Mouse (Mus musculus) gonadal fat pad, adult 2 months (tissue): ENCODE data around the gene Ddx24. TPM values are rescaled to one million over a fixed set of nuclear protein-coding genes. Genes with fewer than 3 reads are reported as not detected.

Experiments used
- DNase-seq: peaks from one replicate; pipeline ENCODE4 v3.0.0-alpha.2; 2012; ENCODE audit warnings: low read depth
- polyA plus RNA-seq: library from polyadenylated mRNA; depleted of rRNA; stranded (reverse); fragments of >200 nt; gene quantifications from 2 replicates; pipeline ENCODE4 v1.2.3, GENCODE M21; 2012

Gene Ddx24
- polyA plus RNA-seq, 1 experiment, result 50.1 TPM

DNA sequence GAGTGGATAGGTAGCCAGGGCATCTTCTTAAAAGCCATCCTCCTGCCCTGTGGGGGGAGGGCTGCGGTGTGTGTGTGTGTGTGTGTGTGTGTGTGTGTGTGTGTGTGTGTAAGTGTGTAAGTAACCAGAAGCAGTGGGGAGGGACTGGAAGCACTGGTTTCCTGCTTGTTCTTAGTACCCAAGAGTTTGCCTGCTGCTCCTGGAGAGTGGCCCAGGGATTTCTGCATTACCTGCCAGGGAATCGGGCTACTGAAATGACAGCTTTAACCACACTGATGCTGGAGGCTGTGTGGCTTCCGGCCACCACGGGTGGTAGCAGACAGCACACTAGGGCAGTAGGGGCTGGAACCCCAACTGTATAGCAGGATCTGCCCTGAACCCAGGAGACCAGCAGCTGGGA, 35.6 kb downstream of the Ddx24 start:
- no peak for DNase-seq

DNA sequence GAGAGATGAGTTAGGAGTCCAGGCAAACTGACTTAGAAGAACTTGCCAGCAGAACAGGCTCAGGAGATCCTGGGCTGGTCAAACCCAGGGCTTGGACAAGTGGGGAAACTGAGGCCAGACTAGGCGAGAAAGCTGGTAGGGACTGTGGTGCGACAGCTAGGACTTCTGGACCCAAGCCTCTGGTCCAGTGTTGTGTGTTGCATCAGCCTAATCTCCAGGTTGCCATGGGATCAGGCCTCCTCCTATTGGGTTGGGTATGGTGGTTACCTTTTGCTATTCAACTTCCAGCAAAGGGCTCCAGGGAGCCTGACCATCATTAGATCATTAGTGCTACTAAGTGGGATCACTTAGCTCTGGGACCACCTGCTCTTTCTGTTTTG, 36.3 kb downstream of the Ddx24 start:
- DNase-seq, result no peak

- peak; percentile 69 for DNase-seq
Observed at GRCm38 (mm10) chr12:103388505-103389347, 36.9 kb downstream of the Ddx24 start, which contains the start of gene Otub2. Gene Otub2 (plus strand): TSS chr12:103388682.

DNA sequence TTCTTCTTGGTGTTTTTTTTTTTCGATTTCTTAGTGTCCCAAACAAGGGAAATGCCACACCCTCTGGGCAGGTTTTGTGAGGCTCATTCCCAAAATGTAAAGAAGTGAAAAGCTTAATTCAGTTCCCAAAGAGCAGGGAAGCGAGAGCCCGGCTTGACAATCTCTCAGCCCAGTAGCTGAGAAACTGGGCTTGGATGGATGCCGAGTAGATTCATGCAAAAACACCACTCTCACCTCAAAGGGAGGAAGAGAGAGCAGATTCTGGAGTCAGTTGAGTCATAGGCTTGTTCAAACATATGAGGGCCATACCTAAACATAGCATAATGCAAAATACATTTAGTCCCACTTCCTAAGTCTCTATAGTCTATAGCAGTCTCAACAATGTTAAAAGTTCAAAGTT, 45.4 kb downstream of the Ddx24 start:
- DNase-seq, result no peak

DNA sequence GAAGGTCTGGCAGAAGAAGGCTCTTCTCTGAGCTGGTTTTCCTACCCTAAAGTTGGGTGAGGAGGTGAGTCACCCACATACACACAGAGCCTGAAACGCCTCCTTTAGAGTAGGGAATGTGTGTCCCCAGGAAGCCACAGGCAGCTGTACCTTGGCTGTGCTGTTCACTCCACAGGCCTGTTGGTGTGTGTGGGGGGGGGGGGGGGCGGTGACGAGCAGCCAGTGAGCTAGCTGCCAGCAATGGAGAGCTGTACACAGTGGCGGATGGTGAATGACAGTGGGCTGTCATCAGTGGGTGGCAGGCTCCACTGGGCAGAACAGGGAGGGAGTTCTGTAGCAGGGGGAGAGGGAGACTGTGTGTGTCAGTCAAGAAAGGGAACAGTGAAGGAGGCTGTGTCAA, 48.9 kb downstream of the Ddx24 start:
- DNase-seq, result no peak

- DNase-seq, result no peak
Observed at GRCm38 (mm10) chr12:103376124-103376523, 49.5 kb downstream of the Ddx24 start.

DNA sequence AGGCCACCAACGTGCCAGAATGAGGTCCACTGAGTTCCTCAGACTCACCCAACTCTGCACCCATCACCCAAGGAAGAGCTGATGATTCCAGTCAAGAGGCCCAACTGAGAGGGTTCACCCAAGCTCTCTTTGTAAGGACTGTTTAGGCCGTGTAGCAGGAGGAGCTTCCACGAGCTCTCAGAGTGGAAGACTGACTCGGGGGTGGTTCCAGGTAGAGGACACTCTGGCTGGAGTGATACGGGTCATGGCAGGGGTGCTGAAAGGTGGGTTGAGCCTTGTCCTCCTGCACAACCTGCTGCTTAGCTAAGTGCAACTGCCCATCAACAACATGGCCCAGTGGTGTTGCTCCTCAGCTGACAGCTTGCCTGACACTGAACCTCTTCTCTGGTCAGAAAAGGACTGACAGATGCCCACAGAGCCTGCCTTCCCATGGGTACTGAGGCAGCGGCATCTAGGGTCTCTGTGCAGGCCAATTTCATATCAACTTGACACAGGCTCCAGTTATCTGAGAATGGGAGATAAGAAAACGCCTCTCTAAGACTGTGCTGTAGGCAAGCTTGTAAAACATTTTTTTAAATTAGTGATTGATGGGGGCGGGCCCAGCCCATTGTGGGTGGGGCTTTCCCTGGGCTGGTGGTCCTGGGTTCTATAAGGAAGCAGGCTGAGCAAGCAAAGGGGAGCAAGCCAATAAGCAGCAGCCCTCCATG, 51.9 kb downstream of the Ddx24 start:
- no peak for DNase-seq

- no peak for DNase-seq
Observed at GRCm38 (mm10) chr12:103371711-103372110, 53.9 kb downstream of the Ddx24 start.

DNA sequence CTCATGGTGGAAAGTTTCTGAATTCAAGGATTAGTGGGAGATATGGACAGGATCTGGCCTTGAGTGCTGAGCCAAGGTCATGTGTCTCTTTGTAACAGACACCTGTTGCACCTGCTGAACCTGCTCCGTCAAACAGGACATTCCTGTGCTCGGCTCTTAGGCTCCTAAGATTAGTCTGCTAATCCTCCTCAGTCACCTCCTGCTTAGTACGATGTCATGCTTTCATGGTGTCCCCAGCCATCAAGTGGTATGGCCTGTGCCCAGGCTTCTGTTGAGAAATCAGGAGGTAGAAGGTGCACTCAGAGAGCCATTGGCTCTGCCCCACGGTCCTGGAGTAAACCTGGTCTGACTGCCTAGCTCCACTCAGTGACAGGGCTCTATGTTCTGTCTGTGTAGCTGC, 54.8 kb downstream of the Ddx24 start:
- peak; percentile 89 for DNase-seq

DNA sequence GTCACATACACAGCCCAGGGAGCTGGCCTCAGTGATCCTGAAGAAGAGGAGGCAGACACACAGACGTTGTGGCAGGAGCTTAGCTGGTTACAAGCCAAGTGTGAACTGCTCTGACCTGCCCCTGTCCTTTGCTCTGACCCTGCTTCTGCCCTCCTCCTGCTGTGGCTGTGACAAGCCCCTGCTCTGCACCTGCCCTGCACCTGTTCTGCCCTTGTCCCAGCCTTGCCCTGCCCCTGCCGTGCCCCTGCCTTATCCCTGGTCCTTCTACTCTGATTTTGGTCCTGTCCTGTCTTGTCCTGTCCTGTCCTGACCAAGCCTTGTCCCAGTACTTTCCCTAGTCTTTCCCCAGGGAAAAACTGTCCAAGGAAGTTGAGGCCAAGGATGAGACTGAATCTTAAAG, 56.9 kb downstream of the Ddx24 start:
- DNase-seq, result no peak

DNA sequence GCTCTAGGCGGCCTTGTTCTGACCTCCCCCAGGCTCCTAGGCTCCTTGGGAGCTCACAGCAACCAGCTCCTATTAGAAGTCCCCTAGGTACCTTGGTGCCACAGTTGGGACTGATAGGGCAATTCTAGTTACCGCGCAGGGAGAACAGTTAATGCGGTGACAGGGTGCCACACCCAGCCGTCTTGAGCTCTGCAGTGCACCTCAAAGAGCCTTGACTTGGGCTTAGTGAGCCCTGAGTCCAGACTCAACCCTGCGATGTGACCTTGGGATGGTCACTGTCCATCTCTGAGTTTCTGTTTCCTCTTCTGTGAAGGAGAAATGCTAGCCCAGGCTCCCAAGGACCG, 57.3 kb downstream of the Ddx24 start:
- DNase-seq, result no peak

DNA sequence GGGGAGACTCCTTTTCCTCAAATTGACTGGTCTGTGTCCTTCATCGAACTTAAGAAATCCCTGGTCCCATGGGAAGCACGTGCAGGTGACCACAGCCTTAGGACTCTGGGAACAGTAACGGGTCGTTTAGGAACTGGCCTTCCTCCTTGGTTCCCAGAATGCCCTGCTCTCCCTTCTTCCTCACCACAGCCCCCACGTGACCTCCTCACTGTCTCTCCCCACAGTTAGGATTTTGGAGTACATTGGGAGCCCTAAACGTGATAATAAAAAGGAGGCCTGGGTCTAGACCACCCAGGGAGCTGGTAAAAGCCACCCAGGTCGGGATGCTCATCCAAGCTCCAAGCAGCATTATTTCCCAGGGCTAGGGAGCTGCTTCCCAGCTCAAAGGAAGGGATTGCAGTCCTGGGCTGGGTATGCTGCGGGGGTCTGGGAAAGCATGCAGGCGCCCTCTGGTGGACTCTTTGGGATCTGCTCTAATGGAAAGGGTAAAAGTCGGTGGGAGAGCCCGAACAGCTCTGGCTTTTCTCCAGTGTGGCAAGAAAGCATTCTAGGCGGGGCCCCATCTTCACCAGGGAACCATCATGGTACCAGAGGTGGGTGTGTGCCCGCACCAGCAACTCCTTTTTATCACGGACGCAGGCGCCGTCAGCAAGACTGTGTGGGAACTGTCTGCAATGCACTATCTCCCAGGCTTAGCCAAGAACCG, 57.9 kb downstream of the Ddx24 start:
- DNase-seq, result no peak

DNA sequence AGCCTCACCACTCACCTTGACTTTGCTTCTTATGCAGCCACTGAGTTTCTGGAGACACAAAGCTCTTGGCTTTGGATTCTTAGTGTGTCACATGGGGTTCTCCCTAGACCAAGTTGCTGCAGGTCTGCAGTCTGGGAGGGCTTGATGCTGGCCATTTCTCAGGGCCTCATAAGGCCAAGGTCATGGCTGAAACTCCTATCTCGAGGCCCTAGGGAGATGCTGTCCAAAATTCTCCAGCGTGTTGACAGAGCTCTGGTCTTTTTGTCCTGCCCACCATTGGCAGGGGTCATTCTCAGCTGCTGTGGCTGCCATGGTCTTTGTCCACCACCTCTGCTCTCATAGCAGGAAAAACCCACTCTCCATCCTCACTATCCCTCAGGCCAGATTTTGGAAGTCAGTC, 58.5 kb downstream of the Ddx24 start:
- no peak for DNase-seq

- no peak for DNase-seq
Observed at GRCm38 (mm10) chr12:103362336-103362735, 63.3 kb downstream of the Ddx24 start.

DNA sequence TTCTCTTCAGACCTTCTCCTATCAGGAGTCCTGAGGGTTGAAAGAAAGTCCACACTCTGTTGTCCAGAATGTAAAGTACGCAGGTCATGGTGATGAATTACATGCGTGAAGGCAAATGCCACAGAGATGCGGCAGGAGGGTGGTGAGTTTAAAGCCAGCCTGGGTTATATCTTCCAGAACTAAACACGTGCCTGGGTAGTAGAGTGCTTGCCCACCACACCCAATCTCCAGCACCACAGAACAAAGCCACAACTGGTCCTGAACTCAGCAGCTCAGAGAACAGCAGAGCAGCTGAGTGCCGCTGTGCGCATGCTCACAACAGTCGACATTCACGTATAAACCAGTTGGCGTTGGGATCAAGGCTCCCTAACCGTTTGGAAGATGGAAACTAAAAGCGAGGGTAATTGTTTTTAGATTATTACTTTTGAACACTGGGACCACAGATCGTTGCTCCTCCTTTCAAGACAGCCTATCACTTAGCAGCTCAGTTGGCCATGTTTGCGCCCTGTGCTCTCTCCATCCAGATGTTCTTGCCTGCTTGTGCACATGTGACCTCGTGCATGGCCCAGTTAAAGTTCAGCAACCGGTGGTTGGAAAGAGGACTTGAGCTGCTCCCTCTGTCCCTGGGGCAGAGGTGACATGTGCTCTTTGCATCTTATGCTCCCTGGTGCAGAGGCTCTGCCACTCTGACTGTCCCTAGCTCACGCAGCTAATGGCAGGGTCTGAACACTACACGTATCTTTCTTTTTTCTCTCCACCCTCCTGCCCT, 63.9 kb downstream of the Ddx24 start:
- DNase-seq, result no peak

DNA sequence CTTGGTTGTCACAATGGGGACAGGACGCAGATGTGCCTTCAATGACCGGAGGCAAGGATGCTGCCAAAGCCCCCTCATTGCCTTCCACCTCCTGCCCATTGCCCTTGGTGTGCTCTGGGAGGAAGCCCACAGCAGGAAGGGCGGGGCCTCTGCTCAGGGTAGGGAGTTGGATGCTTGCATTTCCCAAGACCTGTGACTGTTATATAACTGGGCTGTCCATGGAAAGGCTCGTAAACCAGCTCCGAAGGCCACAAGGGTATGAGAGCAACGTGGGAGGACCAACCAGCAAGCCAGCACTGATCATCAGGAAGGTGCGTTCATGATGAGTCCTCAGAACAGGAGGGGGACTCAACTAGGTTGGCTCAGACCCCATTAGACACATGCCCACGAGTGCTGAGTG, 64.8 kb downstream of the Ddx24 start:
- DNase-seq, result no peak

- DNase-seq, result no peak
Observed at GRCm38 (mm10) chr12:103358951-103359801, 66.5 kb downstream of the Ddx24 start.

DNA sequence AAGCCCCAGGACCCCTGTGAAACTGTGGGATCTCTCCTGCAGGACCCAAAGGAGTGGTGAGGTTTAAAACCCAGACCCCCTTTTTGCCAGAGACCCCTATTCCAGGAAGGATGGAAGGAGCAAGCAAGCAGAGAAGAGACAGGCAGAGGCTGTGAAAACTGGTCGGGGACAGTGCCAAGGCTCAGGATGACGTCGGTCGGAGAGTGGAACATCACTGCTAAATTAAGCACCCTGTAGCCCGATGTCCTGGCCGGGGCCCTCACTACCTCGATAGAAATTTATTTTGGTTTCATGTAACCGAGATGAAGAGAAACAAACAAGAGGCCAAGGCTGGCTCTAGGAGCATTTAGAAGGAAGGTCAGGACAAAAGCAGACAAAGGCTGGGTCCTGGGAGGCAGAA, 67.4 kb downstream of the Ddx24 start:
- DNase-seq, result no peak
